Mouse (Mus musculus) CD4-positive, CD25-positive, alpha-beta regulatory T cell, adult 2 months (primary cell): ENCODE measurements around the gene Krtcap2.

Experiments
- DNase-seq: peaks from one replicate; pipeline ENCODE4 v3.0.0-alpha.2; 2012; ENCODE audit warnings: low read depth, low spot score

The Krtcap2 gene

GRCm38 (mm10) chr3:89280606-89281511 lies 35.1 kb downstream of the Krtcap2 start, which contains the start of gene Efna1:
TSS of gene Efna1 (minus strand) at chr3:89281142.
- DNase-seq = peak; percentile 46

- peak; percentile 92 for DNase-seq
These were observed 36.0 kb downstream of the Krtcap2 start for GRCm38 (mm10) chr3:89281579-89282290.

- DNase-seq = no peak
These were observed 36.5 kb downstream of the Krtcap2 start for GRCm38 (mm10) chr3:89282291-89282643.

- DNase-seq = no peak
These were observed 38.5 kb downstream of the Krtcap2 start for GRCm38 (mm10) chr3:89284261-89284660.

DNA sequence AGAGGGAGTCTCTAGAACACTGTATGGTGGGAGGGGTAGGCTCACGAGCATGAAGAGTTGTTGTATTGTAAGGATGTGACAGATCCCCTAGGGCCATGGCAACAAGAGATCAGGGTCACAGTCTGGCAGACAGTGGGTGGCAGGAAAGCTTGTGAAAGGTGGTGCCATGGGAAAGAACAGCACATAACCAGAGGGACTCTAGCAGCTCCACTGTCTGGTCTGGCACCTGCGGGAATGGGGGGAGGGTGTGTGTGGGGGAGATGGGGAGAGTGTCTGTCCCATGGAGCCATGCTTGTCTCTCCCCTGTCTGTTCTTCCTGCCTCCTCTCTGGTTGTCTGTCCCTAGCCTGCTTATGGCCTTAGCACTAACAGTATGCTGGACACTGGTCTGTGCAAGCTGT lies 39.8 kb downstream of the Krtcap2 start:
- no peak for DNase-seq

GRCm38 (mm10) chr3:89287286-89287685 lies 41.5 kb downstream of the Krtcap2 start:
- DNase-seq = no peak

DNA sequence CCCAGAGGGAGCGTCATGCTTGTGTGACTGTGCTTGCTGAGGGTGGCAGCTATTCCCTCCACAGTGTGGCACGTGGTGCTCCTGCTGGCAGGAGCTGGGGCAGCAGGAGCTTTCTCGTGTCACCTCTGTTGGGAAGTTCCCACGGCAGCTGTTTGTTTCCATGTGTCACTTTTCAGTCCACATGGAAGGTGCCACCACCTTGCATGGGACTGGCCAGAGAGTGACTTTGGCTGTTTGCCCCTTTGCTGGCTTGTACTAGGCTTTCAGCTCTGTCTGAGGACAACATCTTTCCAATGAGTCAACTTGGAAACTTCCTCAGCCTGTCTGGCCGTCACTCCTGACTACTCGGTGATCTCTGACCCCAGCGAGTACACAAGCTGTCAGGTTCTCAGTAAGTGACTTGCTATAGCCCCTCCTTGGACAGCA lies 42.8 kb downstream of the Krtcap2 start:
- DNase-seq = no peak

DNA sequence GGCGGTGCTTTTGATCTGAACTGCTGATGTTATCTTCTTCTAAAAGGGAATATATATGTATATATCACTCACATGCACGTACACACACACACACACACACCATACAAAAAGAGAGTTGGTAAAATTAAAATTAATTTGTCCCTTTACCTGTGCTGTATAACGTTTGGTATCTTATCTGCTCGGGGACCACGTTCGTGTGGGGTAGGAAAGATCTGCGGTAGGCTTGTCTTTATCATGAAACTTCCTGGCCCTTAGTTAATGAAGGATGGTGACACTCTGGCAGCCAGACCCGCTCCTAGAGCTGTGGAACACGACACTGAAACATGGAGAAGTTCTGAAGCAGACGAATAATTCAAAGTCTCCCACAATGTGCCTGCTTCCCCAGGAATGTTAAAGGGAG lies 46.1 kb downstream of the Krtcap2 start:
- DNase-seq = no peak

DNA sequence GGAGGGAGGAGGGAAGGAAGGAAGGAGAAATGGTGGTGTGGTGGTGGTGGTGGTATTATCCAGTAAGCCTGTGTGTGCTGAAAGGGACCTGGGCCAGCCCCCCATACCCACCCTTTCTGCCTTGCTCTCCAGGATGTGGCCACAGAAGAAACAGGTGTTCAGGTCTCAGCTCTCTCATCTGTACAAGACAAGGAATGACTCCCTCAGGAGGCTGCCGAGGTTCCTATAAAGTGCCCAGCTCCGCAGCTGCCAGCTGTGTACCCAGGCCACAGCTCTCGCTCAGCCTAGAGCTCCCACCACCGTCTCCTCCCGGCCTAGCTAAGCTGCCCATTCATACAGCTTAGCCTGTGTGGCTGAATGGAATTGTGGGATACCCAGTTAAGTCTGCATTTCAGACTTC lies 46.5 kb downstream of the Krtcap2 start:
- no peak for DNase-seq

- DNase-seq = no peak
These were observed 47.6 kb downstream of the Krtcap2 start for GRCm38 (mm10) chr3:89293247-89293918.

DNA sequence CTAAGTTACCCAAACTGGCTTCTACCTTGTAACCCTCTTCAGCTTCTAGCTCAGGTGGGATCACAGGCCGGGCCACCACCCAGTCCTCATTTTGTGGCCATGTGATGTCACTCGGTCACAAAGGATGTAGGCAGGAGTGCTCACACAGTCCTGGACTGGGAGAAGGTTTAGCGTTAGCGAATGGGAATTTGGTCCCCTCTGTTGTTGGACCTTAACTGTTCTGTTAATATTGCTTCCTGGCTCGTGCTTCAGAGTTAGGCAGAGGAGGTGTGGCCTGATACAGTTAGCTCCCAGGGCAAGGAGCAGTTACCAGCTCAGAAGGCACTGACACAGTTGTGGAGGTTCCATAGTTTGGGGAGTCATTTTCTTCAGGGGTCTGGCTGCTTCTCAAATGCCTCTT lies 48.4 kb downstream of the Krtcap2 start:
- DNase-seq = no peak

GRCm38 (mm10) chr3:89295685-89296230 lies 50.0 kb downstream of the Krtcap2 start:
- no peak for DNase-seq

DNA sequence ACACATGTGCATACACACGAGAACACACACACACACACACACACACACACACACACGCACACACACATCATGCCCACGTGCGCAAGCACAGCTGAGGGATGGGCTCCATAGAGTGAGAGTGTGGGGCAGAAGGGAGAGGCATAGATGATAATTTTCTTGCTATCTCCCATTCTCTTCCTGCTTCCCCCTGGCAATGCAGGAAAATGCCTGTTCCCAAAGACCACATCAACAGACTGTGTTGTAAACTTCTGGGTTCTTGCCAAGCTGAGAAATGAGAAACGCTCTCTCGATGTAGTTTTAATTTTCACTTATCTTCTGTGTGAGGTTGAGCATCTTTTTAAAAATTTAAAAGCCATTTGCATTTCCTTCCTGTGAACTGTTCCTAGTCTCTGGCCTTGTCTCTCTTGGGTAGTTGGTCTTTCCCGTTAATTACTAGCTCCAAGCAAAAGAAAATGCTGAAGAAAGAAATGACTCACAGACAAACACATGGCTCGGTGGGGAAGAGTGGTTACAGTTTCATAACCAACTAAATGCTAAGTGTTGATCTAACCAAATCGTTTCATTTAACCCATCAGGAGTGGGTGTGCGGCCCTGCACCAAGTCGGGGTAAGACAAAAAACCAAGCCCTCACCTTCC lies 51.1 kb downstream of the Krtcap2 start:
- no peak for DNase-seq

- DNase-seq = no peak
These were observed 53.1 kb downstream of the Krtcap2 start for GRCm38 (mm10) chr3:89298908-89299307.

DNA sequence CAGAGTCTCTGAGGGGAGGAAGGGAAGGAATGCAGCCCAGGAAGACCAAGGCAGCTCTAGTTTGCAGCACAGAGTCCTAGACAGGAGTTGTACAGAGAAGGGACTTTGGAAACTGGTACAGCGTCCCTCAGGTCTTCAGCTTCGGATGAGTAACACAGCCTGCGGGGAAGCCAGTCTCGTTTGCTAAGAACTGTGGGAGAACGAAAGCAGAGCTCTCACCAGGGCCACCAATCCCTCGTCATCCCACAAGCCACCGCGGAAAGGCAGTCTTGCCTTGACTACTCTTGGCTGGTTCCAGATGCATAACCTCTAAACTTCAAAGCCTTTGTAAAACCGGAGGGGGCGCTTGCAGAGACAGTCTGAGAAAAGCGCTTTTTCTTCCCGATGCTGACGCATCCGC lies 53.7 kb downstream of the Krtcap2 start:
- DNase-seq = peak; percentile 65
